Mouse (Mus musculus): ENCODE measurements around the gene Rbm11.

The Rbm11 gene

DNA sequence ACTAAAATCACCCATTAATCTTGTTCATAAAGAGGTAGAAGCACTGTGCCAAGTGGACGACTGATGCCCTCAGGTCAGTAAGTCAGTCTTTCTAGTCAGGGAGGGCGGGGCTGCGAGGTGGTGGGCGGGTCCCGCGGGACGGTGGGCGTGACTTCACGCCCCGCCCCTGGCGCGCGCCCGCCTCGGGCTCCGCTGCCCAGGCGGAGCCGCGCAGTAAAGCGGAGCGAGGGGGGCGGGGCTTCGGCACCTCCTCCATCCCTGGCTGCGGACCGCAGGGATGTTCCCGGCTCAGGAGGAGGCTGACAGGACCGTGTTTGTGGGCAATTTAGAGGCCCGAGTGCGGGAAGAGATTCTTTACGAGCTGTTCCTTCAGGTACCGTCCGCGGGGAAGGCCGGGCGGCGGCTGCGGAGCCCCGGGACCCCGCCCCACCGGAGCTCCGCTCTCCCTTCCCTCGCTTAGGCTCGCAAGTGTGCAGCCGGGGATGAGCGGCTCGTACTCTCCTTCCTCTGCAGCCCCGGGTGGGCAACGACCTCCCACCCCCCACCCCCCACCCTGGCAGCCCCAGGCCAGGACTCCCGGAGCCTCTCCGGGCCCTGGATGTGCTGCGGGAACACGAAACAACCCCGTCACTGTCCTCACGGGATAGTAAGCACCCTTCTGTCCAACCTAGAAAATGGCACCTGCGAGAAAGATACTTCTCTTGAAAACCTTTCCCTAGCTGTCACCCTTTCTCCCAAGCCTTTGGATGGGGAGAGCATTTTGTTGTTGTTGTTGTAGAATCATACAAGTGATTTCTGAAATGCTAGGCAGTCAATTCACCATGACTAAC lies at the start of gene Rbm11:
Rbm11 (plus strand) TSS at position 174 of the 830 bp plus-strand sequence.
- in situ Hi-C loops (cut with MboI; ENCODE audit: low sequenced_read_pairs), result no loop called here

DNA sequence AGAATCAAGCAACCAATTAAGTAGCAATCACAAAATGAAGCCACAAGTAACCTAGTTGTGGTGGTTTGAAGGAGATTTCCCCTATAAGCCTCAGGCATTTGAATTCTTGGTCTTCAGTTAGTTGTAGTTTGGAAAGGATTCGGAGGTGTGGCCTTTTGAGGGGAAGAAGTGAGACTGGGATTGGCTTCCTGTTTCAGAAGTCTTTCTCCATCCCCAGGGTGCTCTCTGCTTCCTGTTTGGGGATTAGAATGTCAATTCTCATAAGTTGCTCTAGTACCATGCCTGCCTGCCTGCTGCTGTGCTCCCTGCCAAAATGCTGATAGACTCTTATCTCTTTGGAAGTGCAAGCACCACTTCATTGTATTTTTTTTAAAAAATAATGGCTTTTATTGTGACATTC lies 47.3 kb upstream of the Rbm11 start:
- in situ Hi-C loops (cut with MboI; ENCODE audit: low sequenced_read_pairs), result no loop called here

DNA sequence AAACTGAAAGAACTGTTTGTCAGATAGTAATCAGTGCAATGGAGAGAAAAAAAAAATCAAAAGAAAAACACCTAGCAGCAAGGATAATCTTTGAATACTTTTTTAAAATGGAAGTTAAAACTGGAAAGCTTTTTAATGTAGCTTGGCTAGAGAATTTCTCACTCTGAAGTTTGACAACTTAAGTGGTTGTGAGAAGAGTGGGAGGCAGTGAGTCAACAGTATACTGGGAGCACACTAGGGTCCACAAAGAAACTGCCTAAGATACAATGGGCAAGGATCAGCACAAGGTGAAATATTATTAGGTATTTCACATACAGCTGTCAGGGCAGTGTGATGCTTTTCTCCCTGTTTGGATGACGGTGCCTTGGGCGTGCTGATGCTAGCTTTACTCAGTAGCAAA lies 29.7 kb upstream of the Rbm11 start:
- in situ Hi-C loops (cut with MboI; ENCODE audit: low sequenced_read_pairs), result no loop called here

- in situ Hi-C loops (cut with MboI; ENCODE audit: low sequenced_read_pairs), result no loop called here
Observed at GRCm38 (mm10) chr16:75582279-75582678, 10.4 kb upstream of the Rbm11 start.

GRCm38 (mm10) chr16:75585961-75586360 lies 6.7 kb upstream of the Rbm11 start, which contains the start of gene Lipi:
TSS of gene Lipi (minus strand) at chr16:75586061.
- in situ Hi-C loops (cut with MboI; ENCODE audit: low sequenced_read_pairs), result no loop called here

- in situ Hi-C loops (cut with MboI; ENCODE audit: low sequenced_read_pairs), result no loop called here
Observed at GRCm38 (mm10) chr16:75586466-75586865, 6.2 kb upstream of the Rbm11 start.

DNA sequence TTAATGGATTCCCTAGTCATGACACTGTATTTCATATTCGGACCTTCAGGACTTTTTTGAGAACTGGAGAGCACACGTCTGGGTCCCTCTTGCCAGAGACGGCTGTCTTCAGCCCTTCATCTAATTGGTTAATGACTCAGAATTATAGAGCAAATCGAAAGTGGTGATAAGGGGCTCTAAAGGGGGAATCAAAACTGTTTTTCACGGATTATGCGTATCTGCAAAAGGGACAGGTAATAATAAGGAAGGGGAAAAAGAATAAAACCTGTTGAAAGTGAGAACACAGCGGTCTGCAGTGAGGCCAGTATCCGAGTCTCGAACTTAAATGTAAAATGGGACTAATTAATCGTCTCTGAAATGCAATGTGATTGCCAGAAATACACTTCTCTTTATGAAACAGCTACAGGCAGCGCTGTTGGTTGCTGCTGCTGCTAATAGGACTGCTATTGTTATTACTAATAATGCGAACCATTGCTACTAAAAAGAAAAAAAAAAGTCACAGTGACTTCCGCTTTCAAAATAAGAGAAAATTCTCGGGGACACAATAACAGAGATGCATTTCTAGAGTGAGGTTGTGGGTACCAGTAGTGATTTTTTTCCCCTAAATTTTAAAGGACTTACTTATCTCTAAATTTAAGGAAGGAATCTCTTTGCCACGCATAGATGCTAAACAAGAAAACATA lies 998 bp downstream of the Rbm11 start:
- in situ Hi-C loops (cut with MboI; ENCODE audit: low sequenced_read_pairs), result no loop called here

DNA sequence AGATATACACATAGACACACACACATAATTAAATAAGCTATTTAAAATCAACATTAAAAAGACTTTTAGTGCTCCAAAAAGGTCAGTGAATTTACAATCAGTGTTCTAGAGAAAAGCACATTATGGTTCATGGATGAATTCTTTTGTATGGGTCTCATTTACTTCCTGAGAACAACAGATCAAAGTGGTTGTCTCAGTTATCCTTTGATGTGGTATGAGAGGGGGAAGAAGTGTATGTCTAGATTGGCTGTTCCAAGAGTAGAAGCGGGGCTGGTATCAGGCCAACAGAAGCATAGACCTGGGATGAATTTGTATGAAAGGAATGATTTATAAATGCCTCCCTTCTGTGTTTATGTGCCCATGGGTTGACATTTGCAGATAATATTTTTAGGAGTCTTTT lies 13.8 kb downstream of the Rbm11 start:
- in situ Hi-C loops (cut with MboI; ENCODE audit: low sequenced_read_pairs), result no loop called here

- in situ Hi-C loops (cut with MboI; ENCODE audit: low sequenced_read_pairs), result no loop called here
Observed at GRCm38 (mm10) chr16:75612561-75612960, 19.9 kb downstream of the Rbm11 start.

- in situ Hi-C loops (cut with MboI; ENCODE audit: low sequenced_read_pairs), result no loop called here
Observed at GRCm38 (mm10) chr16:75617651-75618349, 25.2 kb downstream of the Rbm11 start.

- in situ Hi-C loops (cut with MboI; ENCODE audit: low sequenced_read_pairs), result no loop called here
Observed at GRCm38 (mm10) chr16:75627862-75628261, 35.2 kb downstream of the Rbm11 start.
